Mouse (Mus musculus) layer of hippocampus, adult 8-10 months (tissue): ENCODE data around the gene Scarf1. TPM values are rescaled to one million over a fixed set of nuclear protein-coding genes. Genes with fewer than 3 reads are reported as not detected.

ENCODE experiments used
- DNase-seq, 2 experiments: peaks; one replicate each; pipeline ENCODE4 v3.0.0; 2022; ENCODE audit warnings: low spot score in 2 of 2
- total RNA-seq, 4 experiments: library from RNA; stranded (reverse); gene quantifications; 2 replicates each; pipeline ENCODE4 v1.2.4; 2022

The Scarf1 gene
- total RNA-seq, 4 experiments from 2014 or later, result 1.1 to 1.6 (median 1.4) TPM

DNA sequence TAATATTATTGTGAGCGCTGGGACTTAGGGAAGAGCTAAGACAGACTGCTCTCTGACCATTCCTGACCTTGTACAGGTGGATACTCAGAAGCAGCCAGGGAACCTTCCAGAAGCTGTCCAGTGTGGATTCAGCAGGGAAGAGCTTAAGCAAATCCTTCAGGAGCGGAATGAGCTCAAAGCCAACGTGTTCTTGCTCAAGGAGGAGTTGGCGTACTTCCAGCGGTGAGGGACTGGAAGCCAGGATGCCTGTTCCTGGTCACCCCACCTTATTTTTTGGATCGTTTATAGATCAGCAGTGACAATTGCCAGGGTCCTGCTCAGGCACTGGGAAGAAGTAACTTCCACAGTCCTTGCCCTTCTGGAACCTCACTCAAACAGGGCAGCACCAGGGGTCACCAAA is 2.1 kb upstream of the Scarf1 start:
- no peak for DNase-seq

DNA sequence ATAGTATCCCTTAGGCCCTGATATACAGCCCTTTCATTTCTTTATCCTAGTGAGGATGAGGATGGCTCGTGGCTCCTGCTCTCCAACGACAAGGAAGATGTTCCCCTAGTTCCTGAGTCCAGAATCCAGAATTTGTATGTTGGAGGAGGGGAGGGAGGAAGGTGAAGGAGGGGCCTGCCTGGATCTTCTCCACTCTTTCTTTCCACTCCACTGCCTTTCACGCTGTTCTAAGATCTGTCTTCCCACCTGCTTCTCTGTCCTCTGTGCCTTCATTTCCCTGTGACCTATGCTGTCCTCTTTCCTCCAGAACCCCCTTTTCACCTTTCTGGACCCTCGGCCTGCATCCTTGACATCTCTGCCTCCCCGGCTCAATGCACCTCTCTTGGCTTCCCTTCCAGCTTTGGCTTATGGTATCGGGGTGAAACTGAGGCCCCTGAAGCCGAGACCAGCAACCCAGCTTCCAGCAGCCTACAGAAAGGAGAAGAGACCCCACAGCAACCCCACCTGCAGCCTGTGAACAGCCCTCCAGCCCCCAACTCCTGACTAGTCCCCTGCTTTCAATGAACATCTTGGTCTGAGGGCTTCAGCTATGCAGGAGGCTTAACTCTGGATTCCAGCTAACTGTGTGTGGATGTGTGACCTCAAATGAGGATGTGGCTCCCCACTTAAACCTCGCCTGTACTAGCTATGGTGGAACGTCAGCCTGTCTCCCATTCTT is 880 bp upstream of the Scarf1 start:
- DNase-seq, result no peak

DNA sequence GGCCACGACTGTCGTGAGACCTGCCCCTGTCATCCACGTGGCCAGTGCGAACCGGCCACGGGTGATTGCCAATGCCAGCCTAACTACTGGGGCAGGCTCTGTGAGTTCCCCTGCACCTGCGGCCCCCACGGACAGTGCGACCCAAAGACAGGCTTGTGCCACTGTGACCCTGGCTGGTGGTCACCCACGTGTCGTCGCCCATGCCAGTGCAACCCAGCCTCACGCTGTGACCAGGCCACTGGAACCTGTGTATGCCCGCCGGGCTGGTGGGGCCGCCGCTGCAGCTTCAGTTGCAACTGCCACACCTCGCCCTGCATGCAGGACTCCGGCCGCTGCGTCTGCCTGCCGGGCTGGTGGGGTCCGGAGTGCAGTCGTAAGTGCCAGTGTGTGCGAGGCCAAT is 1.8 kb downstream of the Scarf1 start:
- DNase-seq, result no peak

DNA sequence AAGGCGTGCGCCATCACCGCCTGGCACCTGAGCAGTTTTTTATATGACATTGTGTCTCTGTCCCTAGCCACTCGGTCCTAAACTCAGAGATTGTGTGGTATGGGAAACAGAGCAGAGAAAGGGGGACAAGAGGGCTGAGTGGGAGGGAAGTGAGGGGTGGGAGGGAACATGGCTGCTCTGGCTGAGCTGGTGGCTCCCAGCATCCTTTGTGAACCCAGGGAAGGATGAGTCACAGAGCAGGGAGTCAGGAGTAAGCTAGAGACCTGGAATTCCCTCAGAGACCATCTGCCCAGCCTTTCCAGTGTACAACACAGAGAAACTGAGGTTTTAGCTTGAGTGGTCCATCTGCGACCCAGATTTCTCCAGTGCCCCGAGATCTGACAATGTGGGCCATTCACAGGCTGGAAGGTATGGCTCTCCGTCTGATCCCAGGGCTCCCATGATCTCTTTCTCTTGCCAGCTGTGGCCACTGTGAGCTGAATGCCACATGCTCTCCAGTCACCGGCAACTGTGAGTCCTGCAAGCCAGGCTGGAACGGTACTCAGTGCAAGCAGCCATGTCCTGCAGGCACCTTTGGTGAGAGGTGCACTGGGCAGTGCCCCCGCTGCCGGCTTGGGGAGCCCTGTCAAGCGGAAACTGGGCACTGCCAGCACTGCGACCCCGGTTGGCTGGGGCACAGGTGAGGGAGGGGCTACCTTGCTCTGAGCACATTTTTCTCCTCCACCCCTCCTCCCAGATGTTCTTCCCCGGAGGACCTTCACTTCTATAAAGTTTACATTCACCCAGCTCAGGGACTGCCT is 6.7 kb downstream of the Scarf1 start:
- DNase-seq, result no peak

DNA sequence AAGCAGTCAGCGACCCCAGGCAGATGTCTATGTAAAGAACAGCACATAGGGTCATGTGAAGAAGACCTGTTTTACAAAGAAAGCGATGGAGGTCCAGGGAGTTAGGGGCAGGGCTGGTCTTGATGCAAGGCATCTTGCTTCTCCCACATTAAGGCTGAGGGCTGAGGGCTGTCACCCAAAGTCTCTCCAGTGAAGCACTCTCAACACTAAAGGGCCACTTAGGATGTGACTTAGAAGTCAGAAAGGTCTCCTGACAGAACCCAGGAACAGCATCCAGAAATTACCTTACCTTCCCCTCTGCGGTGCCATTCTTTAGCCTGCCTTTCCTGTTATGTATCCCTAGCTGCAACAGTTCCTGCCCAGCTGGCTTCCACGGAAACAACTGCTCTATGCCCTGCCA is 8.3 kb downstream of the Scarf1 start:
- DNase-seq, result no peak

DNA sequence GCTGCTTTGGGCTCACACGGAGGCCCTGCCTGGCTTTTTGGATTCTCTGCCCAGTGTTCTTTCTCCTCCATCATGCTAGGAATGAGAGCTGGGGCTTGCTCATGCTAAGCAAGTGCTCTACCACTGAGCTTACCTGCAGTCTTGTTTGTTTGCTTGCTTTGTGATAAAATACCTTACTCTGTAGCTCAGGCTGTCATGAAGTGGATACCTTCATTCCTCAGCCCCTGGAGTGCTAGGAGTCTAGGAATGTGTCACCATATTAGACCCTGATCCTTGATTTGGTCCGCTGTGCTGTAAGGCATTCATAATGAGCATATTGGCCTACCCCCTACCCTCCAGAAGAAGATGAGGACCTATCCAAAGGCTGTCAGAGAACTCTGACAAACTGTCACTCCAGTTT is 9.5 kb downstream of the Scarf1 start:
- DNase-seq, result no peak

DNA sequence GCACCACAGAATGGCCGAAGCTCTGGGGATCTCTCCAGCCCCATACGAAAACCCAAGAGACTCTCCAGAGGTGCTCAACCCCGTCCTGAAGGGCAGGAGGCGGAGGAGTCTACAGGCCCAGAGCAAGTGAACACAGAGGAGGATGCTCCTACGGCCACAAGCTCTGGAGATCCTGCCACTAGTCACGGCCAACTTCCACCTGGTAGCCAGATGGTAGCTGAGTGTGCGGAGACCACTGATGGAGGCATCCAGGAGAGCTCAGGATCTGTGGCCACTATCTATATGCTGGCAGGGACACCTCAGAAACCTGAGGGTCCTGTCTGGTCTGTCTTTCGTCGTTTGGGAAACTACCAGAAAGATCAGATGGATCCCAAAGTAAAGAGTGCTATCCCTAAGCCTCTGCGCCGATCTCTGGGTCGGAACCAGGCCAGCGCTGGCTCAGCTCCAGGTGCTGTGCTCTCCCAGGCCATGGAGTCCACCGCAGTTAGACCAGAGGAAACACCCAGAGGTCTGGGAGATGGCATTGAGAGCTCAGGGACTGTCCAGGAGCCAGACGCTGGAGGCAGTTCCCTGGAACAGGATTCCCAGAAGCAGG is 12.3 kb downstream of the Scarf1 start:
- no peak for DNase-seq

DNA sequence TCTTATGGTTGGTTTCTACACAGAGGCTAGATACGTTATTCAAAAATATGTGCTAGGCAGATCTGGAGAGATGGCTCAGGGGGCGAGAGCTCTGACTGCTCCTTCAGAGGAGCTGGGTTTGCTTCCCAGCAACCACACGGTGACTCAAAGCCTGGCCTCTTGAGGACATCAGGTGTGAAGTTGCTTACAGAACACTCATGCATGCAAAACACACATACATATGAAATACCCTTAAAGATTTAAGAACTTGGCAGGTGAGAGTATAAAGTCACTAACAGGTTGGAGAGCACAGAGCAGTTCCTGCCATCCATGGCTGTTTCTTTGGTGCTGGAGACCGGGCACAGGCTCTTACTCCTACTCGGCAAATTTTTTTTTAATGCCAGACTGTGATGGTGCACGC is 13.6 kb downstream of the Scarf1 start:
- DNase-seq, result no peak

DNA sequence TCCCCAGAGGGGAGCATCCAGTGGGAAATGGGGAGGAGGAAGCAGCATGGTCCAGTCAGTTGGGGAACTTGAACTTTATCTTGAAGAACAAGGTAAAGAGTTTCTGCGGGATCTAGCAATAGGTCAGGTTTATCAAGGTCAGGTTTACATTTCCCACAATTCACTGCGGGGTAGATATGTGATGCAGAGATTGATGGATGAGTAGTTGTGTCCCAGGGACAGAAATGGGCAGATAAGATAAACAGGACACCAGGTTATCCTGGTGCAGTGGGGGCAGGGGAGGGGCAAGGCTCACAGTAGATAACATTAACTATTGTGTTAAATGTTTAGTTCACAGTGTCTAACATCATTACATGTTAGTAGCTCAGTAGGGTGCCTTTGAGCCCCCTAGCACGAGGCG is 16.4 kb downstream of the Scarf1 start:
- DNase-seq, result no peak

DNA sequence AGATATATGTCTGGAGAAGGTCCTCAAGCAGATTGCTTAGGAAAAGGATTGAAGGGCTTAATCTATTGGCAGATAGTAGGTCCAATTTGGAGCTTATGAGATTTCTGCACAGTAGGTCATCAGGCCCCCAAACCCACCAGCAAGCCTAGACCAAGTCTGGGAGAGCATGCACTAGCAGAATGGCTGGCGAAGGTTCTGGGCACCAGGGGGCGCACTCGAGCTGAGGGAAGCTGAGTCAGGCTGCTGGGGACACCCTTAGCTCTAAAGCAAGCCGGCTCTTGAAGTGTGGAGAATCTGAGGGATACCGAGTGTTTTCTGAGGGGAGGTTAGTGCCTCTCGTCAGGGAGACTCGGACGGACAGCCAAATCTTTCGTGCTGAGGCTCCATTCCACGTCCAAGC is 17.0 kb downstream of the Scarf1 start:
- DNase-seq, result peak; percentile 90 to 97

DNA sequence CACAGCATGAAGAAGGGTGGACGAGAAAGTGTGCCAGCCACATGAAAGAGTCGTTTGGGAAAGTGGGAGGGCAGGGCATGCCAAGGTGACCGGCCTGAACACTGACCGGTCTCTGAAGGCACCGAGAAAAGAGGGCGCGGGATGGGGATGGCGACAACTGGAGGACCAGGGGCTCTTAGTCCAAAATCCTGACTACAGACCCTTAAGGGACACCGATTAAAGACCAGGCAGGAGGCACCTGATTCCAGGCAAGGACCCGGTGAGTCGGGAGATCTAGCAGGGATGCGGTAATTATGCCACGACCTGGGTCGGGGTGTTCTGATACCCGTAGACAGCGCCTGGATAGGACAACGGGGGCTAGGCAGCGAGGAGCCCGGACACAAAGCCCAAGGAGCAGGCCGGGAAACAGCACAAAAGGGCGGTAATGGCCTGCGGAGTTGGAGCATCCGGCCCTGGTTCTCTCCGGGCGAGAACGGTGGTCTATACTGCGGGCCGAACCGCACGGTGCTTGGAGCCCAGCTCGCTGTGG is 17.6 kb downstream of the Scarf1 start:
- DNase-seq, result no peak

DNA sequence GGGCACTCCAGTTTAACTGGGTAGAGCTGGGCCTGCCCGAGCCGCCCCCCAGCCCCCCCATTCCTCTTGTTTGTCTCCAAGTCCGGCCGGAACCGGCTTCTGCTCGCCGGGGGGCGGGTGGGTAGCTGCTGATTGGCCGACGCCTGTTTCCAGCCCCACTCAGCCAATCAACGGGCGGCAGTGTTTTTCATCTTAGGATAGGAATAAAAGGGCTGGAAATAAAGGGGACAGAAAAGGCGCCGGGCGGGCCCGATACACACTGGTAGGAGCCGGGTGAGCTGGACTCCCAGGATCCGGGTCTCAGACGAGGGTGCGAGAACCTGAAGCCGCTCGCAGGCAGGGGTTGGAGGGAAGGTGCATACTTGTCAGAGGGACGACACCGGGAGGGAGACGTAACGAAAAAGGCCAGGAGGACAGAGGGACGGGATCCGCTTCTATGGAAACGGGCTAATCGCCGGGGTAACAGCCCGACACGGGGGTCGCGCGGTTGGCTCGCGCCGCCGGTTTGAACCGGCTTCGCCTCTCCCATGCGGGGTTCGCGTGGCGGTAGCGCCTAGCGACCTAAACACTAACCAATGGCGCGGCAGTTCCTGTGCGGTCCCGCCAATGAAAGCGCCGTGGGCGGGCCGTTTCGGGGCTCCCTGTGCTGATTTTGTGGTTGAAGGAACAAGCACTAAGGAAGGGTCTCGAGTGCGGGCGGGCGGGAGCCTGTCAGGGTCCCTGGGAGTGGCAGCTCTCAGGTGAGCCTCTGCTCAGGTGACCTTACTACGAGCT is 18.3 kb downstream of the Scarf1 start, which contains the start of gene Slc43a2:
Gene Slc43a2 (plus strand): TSS at position 226 of the 774 bp plus-strand sequence.
- DNase-seq, result peak; percentile 98

DNA sequence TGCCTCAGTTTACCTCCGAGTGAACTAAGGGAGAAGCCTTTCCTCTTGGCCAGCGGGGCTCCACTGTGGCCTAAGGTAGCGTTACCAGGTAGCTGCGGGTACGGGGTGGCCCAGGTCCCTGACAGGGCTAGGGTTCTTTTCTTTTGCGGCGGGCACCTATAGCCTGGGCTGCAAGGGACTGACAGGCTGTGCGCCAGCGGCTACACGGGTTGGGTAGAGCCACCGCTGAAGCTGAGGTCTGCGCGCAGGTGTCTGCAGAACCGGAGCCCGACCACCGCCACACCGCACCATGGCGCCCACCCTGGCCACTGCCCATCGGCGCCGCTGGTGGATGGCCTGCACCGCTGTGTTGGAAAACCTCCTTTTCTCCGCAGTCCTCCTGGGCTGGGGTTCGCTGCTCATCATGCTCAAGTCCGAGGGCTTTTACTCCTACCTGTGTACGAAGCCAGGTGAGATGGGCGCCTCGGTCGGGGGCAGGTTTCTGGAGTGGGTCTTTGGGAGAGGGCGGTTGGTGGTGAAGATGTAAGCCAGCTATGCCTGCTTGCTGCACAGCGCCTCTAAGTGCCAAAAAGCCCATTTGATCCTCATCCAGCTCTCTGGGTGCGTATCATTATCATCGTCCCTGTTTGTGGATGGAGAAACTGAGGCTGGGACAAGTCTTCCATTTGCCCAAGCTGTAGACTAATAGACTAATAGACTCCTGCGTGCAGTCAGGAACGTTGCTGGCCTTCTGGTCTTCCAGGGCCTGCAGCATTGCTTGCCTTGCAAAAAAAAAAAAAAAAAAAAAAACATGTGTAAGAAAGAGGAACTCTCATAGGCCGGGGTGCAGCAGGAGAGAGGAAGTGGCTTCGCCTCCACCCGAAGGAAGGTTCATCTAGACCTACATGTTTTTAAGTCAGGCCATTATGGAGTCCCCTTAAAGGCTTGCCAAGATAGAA is 19.3 kb downstream of the Scarf1 start:
- DNase-seq, result peak in 1 of 2 experiments; percentile 48

DNA sequence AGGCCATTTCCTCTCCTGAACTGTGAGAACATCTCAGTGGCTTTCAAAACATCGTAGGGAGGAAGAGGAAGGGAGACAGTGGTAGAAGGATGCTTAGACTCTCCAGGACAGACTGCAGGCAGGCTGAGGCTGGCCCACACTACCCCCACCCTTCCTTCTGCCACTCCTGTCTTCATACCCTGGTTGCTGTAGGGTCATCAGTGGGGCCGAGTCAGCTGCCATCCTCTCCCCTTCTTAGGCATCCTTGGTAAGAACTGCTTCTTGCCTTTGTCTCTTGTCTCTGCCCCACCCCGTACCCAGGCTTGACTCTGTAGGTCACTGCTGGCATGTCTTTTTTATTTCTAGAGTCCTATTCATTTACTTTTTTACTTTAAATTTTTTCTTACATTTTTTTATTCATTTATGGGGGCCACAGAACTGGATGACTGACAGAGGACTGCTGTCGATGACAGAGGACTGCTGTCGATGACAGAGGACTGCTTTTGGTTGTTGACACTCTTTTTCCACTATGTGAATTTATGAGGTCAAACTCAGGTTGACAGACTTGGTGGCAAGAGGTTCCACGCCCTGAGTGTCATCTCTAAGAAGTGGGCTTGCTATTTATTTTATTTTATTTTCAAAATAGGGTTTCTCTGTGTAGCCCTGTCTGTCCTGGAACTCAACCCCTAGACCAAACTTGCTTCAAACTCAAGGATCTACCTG is 20.1 kb downstream of the Scarf1 start:
- DNase-seq, result no peak

DNA sequence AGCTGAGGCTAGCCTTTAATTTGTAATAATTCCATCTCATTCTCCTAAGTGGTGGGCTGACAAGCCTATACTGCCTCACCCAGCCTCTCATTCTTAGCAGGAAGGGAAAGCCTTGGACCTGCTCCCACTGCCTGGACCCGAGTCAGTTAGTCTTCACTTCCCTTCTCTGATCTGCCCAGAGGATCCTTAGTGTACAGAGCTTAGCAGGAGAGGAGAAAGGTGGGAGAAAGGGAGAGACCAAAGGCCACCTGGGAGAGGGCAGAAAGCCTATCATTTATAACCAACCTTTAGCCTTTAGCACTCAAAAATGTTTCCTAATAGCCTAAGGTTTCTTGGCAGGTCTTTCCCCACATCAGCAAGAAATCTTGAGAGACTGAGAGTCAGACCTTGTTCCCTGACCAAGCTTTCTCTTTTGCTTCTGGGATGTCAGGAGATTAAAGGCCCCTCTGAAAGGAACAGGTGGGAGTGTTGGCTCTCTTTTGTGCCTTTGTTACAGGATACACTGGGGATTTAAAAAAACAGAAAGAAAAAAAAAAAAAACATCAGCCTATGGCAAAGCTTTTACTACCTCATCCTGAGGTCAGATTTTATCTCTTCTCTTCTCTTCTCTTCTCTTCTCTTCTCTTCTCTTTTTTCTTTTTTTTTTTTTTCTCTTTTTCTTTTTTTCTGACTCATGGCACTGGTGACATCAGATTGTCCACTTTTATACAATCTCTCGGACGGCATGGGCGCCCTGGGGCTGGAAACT is 21.1 kb downstream of the Scarf1 start:
- no peak for DNase-seq

DNA sequence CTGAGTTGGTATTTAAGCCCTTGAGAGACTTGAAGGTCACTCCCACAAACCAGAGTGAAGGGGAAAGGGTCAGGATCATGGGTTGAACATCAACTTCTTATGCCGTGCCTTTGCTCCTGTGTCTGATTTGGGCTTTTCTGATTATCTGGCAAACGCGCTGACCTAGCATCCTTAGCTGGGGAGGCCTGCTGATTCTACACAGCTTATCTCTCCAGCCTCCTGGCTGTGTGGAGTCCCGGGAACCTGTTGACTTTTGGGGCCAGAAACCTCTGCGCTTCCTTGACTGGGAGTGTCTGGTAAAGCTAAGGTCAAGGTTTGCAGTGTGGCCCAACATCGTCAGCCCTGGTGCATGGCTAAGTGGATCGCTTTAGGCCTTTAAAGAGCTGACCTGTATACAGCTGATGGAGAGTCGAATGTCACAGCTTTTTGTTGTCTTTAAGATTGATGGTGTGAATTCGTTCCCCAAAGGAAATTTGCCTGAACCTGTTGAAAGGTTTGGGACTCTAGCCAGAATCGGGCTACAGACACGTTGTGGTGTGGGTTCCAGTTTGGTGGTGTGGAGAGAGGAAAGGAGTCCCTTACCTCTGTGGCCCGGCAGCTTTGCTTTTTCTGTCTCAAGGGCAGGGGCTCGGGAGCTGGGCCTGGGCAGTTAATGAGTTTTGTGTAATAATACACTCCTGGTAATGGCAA is 21.9 kb downstream of the Scarf1 start:
- DNase-seq, result no peak

DNA sequence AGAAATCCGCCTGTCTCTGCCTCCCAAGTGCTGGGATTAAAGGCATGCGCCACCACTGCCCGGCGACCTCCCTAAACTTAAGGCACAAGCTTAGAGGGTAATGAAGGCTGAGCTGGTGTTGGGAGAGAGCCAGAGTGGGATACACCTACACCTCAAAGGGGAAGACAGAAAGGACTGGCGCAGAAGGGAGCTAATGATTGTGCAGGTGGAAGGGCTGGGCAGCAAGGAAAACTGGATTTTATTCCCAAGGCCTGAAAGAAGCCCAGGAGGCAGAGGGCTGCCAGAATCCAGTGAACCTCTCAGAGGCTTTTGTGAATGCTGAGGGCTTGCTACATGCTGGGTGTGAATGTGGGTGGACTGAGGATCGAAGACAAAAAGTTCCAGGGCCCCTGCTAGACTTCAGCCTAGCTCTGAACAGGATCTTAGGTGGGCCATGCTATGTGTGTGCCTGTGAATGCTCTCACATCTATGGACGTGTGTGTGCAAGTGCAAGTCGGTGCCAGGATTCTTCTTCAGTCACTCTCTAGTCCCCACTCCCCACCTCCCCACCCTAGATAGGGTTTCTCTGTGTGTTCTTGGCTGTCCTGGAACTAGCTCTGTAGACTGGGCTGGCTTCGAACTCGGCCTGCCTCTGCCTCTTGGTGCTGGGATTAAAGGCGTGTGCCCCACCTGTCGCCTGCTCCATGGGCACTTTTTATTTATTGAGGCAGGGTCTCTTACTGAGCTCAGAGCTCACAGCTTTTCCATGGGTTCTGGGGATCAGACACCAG is 23.1 kb downstream of the Scarf1 start:
- no peak for DNase-seq

DNA sequence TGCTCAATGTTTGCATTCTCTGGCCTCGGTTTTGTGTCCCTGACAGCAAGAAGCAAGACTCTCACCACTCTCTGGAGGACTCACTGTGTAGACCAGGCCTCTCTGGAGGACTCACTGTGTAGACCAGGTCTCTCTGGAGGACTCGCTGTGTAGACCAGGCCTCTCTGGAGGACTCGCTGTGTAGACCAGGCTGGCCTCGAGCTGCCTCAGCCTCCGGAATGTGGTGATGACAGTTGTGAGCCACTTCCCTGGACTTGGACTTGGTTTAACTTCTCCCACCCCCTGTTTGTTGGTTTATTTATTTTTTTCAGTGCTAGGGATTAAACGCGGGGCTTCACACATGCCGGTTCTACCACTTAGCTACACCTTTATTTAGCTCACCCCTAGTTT is 23.7 kb downstream of the Scarf1 start:
- DNase-seq, result no peak
